Mouse (Mus musculus) brown adipose tissue, adult 24 weeks (tissue): ENCODE measurements around the gene Map6. TPM values are rescaled to one million over a fixed set of nuclear protein-coding genes. Genes with fewer than 3 reads are reported as not detected.

Experiments used
- H3K27ac ChIP-seq: fragments of 200-500 bp; replicated peaks from 2 replicates; pipeline ENCODE4 v1.5.1; 2012; ENCODE audit warnings: low read depth, mild to moderate bottlenecking, low read length
- H3K4me1 ChIP-seq: fragments of 200-500 bp; 2 replicates; pipeline ENCODE4 v1.6.1; 2012; ENCODE audit warnings: low read length, mixed read lengths; ENCODE audit not compliant: control insufficient read depth, insufficient read depth, insufficient read length
- H3K4me3 ChIP-seq: fragments of 200-500 bp; 2 replicates; pipeline ENCODE4 v1.5.1; 2012; ENCODE audit warnings: low read depth, mild to moderate bottlenecking, low read length, moderate library complexity; ENCODE audit not compliant: insufficient read depth
- polyA plus RNA-seq: library from polyadenylated mRNA; stranded (reverse); fragments of >200 nt; gene quantifications from 2 replicates; pipeline ENCODE4 v1.2.4, GENCODE M21; 2012; ENCODE audit not compliant: missing spikeins, insufficient read depth, insufficient read length

Gene Map6
- polyA plus RNA-seq, 1 experiment: 18.8 TPM

GRCm38 (mm10) chr7:99248157-99248742 is 19.0 kb upstream of the Map6 start:
- Histone ChIP-seq H3K27ac (no peak overlapping the region), H3K4me3 (peak overlapping the region; percentile 38; the same call in 1 of the 2 replicates), H3K4me1 (no peaks in the 10 kb centered on the region)

- Histone ChIP-seq H3K4me3 (peak overlapping the region; percentile 38), H3K4me1 (no peaks in the 10 kb centered on the region), H3K27ac (no peak overlapping the region)
Observed at GRCm38 (mm10) chr7:99248906-99249581, 18.2 kb upstream of the Map6 start.

GRCm38 (mm10) chr7:99249582-99249911 is 17.7 kb upstream of the Map6 start:
- Histone ChIP-seq H3K4me3 (peak overlapping the region; percentile 38), H3K27ac (no peak overlapping the region), H3K4me1 (no peaks in the 10 kb centered on the region)

- Histone ChIP-seq H3K27ac (no peak overlapping the region), H3K4me1 (no peaks in the 10 kb centered on the region), H3K4me3 (no peak overlapping the region)
Observed at GRCm38 (mm10) chr7:99250386-99250785, 16.9 kb upstream of the Map6 start.

- Histone ChIP-seq H3K4me3 (no peak overlapping the region), H3K27ac (no peak overlapping the region), H3K4me1 (no peaks in the 10 kb centered on the region)
Observed at GRCm38 (mm10) chr7:99255006-99255405, 12.2 kb upstream of the Map6 start.

GRCm38 (mm10) chr7:99261900-99262299 is 5.3 kb upstream of the Map6 start:
- Histone ChIP-seq H3K4me1 (no peaks in the 10 kb centered on the region), H3K4me3 (no peak overlapping the region), H3K27ac (no peak overlapping the region)

- Histone ChIP-seq H3K4me3 (no peak overlapping the region), H3K4me1 (no peaks in the 10 kb centered on the region; the same call in 1 of the 2 replicates)
Observed at GRCm38 (mm10) chr7:99263509-99263908, 3.7 kb upstream of the Map6 start.

GRCm38 (mm10) chr7:99264597-99264996 is 2.6 kb upstream of the Map6 start:
- Histone ChIP-seq H3K4me1 (no peaks in the 10 kb centered on the region; the same call in 1 of the 2 replicates), H3K27ac (no peak overlapping the region), H3K4me3 (no peak overlapping the region)

More at GRCm38 (mm10) chr7:99263509-99263908, 3.7 kb upstream of the Map6 start:
- no peak overlapping the region for H3K27ac ChIP-seq

- H3K27ac ChIP-seq: no peak overlapping the region
- peaks cover 8% of the 10 kb centered on the region for H3K4me1 ChIP-seq
- peak overlapping the region; percentile 62 for H3K4me3 ChIP-seq
Observed at GRCm38 (mm10) chr7:99267897-99268505, 754 bp downstream of the Map6 start.

GRCm38 (mm10) chr7:99268506-99268900 is 1.3 kb downstream of the Map6 start:
- Histone ChIP-seq H3K4me3 (peak overlapping the region; percentile 62), H3K4me1 (peaks cover 8% of the 10 kb centered on the region), H3K27ac (no peak overlapping the region)

- Histone ChIP-seq H3K4me3 (peak overlapping the region; percentile 62), H3K27ac (peak overlapping the region; percentile 57), H3K4me1 (peaks cover 8% of the 10 kb centered on the region)
Observed at GRCm38 (mm10) chr7:99268951-99269945, 2.0 kb downstream of the Map6 start.

GRCm38 (mm10) chr7:99271630-99272029 is 4.4 kb downstream of the Map6 start:
- H3K4me3 ChIP-seq: 0 out of 2 replicates have a peak overlapping the region, but pooled peaks have one; percentile 8
- no peak overlapping the region for H3K27ac ChIP-seq

GRCm38 (mm10) chr7:99275131-99275530 is 7.9 kb downstream of the Map6 start:
- Histone ChIP-seq H3K27ac (no peak overlapping the region), H3K4me3 (no peak overlapping the region), H3K4me1 (peaks cover 8% of the 10 kb centered on the region)

More at GRCm38 (mm10) chr7:99271630-99272029, 4.4 kb downstream of the Map6 start:
- peaks cover 8% of the 10 kb centered on the region for H3K4me1 ChIP-seq

- H3K4me1 ChIP-seq: peaks cover 1% of the 10 kb centered on the region
- H3K27ac ChIP-seq: no peak overlapping the region
- no peak overlapping the region for H3K4me3 ChIP-seq
Observed at GRCm38 (mm10) chr7:99276679-99277078, 9.4 kb downstream of the Map6 start.

- H3K4me3 ChIP-seq: no peak overlapping the region
- no peaks in the 10 kb centered on the region for H3K4me1 ChIP-seq
Observed at GRCm38 (mm10) chr7:99278309-99278708, 11.1 kb downstream of the Map6 start.

More at GRCm38 (mm10) chr7:99278309-99278708, 11.1 kb downstream of the Map6 start:
- H3K27ac ChIP-seq: no peak overlapping the region
